Mouse (Mus musculus) C2C12 (cell line): ENCODE results near the gene Fars2. TPM values are rescaled to one million over a fixed set of nuclear protein-coding genes. Genes with fewer than 3 reads are reported as not detected.

Experiments used
- H3K27me3 ChIP-seq: one replicate; pipeline ENCODE4 v1.6.1; 2011; ENCODE audit not compliant: control insufficient read depth, insufficient read depth, insufficient read length
- H3K36me3 ChIP-seq: one replicate; pipeline ENCODE4 v1.6.1; 2011; ENCODE audit not compliant: control insufficient read depth, insufficient read depth
- H3K4me3 ChIP-seq: one replicate; pipeline ENCODE4 v1.5.1; 2011; ENCODE audit warnings: mild to moderate bottlenecking, control low read depth; ENCODE audit not compliant: poor library complexity, insufficient read depth, severe bottlenecking
- H3K79me2 ChIP-seq: one replicate; pipeline ENCODE4 v1.6.1; 2011; ENCODE audit not compliant: control insufficient read depth, insufficient read depth
- H3K79me3 ChIP-seq: one replicate; pipeline ENCODE4 v1.6.1; 2011; ENCODE audit warnings: low read depth, control low read depth
- H3ac ChIP-seq: one replicate; pipeline ENCODE3; 2011; ENCODE audit warnings: low read depth; ENCODE audit not compliant: control insufficient read depth, insufficient read length
- CEBPB ChIP-seq: IDR thresholded peaks from one replicate; pipeline ENCODE4 v1.6.1; 2011; ENCODE audit warnings: low read depth, mild to moderate bottlenecking, control low read depth, moderate library complexity
- CTCF ChIP-seq: IDR thresholded peaks from one replicate; pipeline ENCODE4 v1.5.1; 2011; ENCODE audit not compliant: control insufficient read depth, insufficient read depth, insufficient read length
- FOSL1 ChIP-seq: IDR thresholded peaks from one replicate; pipeline ENCODE4 v1.8.0; 2011; ENCODE audit warnings: mild to moderate bottlenecking, low read length; ENCODE audit not compliant: poor library complexity, insufficient read depth, severe bottlenecking
- MAX ChIP-seq: IDR thresholded peaks from one replicate; pipeline ENCODE4 v1.6.1; 2011; ENCODE audit warnings: mild to moderate bottlenecking, control low read depth
- MYOD1 ChIP-seq: IDR thresholded peaks from one replicate; pipeline ENCODE4 v1.6.1; 2011; ENCODE audit warnings: low read depth; ENCODE audit not compliant: control insufficient read depth, insufficient read length
- MYOG ChIP-seq: IDR thresholded peaks from one replicate; pipeline ENCODE4 v1.6.1; 2011; ENCODE audit not compliant: control insufficient read depth, insufficient read length; ENCODE audit errors: extremely low read depth
- USF1 ChIP-seq: IDR thresholded peaks from one replicate; pipeline ENCODE4 v1.6.1; 2011; ENCODE audit warnings: low read depth, mild to moderate bottlenecking, control low read depth, moderate library complexity
- polyA plus RNA-seq: library from polyadenylated mRNA; unstranded; fragments of >200 nt; fragmentation: generic; extraction: Trizol; gene quantifications from one replicate; pipeline ENCODE4 v1.2.1, GENCODE M21; 2012; ENCODE audit warnings: missing spikeins

Gene Fars2
- polyA plus RNA-seq, 1 experiment: 25.9 TPM

DNA sequence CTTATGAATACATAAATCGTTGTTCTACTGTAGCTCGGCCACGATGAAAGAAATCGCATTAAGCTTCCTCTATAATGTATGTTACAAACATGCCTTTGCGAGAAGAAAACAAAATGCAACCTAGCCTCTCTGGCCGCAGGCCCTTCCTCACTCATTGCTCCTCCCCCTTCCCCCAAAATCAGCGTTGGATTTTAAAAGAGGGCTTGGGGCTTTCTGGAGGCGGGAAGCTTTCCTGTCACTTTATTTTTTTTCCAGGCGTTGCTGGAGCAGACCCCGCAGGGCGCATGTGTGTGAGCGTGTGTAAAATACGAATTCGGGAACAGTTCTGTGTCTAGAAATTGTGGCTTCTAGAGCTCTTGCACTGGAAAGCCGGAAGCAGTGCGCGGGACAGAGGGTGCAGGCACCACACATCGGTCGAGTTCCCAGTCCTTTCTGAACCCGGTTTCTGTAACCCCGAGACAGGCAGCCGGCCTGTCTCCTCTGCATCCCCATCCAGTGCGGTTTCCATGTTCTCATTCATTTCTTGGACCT lies 614.8 kb downstream of the Fars2 start:
- Histone ChIP-seq H3K79me2 (peaks cover 28% of the 10 kb centered on the region), H3K4me3 (peak overlapping the region; percentile 26), H3K36me3 (no peaks in the 10 kb centered on the region), H3ac (peak overlapping the region; percentile 76), H3K27me3 (no peaks in the 10 kb centered on the region), H3K79me3 (peaks cover 1% of the 10 kb centered on the region)
- TF ChIP-seq CEBPB (no peak), MYOG (no peak), FOSL1 (no peak), MYOD1 (no peak), USF1 (no peak), CTCF (no peak), MAX (no peak)

DNA sequence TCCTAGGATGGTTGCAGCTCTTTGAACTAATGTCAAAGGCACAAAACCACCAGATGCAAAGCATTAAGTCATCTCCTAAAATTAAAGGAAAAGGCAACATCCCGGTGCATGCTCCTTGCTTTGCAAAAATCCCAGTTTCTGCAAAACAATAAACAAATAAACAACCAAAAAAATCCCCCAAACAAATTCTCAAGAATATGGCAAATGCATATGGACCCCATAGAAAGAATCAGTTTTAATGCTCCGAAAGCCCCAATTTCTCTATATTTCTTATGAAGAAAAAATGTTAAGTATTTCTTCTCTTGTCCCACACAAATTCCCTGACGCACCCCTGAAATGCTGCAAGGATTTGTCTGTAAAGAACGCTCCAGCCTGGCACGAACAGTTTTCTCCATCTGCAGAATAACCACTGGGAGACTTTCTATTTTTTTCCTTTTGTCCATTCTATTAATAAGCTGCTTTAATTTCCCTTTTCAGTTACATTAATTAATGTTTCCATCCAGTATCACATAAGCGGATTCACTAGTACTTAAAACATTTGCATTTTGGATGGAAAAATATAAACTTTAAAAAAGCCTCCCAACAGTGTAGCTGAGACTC lies 615.8 kb downstream of the Fars2 start:
- peak overlapping the region; percentile 43 for H3K4me3 ChIP-seq

DNA sequence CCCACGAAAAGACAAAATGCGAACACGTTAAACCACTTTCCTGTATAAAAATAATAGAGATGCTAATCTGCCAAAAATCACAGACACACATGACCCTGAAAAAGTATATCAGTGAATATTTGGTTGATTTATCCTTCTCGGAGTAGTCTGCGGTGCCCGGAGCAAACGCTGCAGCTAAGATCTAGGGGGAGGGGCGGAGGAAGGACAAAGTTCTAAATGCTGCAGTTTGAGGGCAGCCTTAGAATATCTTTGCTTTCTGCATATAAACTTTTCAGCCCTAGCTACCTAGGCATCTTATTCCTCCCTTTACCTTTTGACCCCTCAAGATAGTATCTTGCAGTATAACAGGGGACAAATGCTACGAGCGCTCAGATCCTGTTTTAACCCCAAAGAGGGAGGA lies 616.4 kb downstream of the Fars2 start:
- peaks cover 28% of the 10 kb centered on the region for H3K79me2 ChIP-seq
- peak overlapping the region; percentile 43 for H3K4me3 ChIP-seq
- TF ChIP-seq CTCF: no peak
- no peak for TF ChIP-seq USF1
- H3K36me3 ChIP-seq: no peaks in the 10 kb centered on the region
- peaks cover 1% of the 10 kb centered on the region for H3K79me3 ChIP-seq
- H3ac ChIP-seq: peak overlapping the region; percentile 24
- no peaks in the 10 kb centered on the region for H3K27me3 ChIP-seq

More for the DNA sequence above, 615.8 kb downstream of the Fars2 start:
- no peaks in the 10 kb centered on the region for H3K36me3 ChIP-seq
- TF ChIP-seq MYOD1 (no peak), CTCF (no peak), FOSL1 (no peak), MAX (no peak), USF1 (no peak), MYOG (no peak), CEBPB (no peak)
- H3K79me2 ChIP-seq: peaks cover 28% of the 10 kb centered on the region
- H3K27me3 ChIP-seq: no peaks in the 10 kb centered on the region
- no peak overlapping the region for H3ac ChIP-seq
- H3K79me3 ChIP-seq: peaks cover 1% of the 10 kb centered on the region

DNA sequence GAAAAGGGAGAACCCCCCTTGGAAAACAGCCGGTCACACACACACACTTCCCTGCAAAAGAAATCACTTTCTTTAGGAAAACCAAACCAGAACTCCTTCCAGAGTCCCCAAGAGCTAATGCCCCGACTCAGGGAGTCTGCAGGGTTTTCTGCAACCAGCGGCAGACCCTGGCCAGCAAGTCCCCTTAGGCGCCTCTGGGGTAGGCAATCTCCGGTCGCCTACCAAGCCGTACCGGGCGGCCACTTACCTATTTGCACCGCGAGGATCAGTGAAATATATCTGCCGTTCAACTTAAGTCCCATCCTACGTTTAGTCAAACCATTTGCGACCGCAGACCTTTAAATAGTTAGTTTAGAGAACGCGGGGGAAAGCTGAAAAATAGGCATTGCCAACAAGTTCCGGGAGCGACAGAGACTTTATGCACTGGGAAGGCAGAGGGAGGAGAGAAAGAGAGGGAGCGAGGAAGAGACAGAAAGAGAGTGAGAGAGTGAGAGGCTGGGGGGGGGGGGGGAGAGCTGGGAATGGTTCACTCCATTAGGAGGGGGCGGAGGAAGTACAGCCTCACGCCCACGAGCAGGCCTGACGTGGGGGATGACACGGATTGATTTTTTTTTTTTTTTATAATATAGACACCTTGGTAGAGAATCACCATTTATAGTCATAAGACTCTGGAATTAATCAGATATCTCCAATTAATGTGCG lies 616.9 kb downstream of the Fars2 start:
- H3K27me3 ChIP-seq: no peaks in the 10 kb centered on the region
- peaks cover 28% of the 10 kb centered on the region for H3K79me2 ChIP-seq
- peak overlapping the region; percentile 43 for H3K4me3 ChIP-seq
- TF ChIP-seq FOSL1 (no peak), MYOG (no peak), USF1 (no peak)
- H3K36me3 ChIP-seq: no peaks in the 10 kb centered on the region
- peaks cover 1% of the 10 kb centered on the region for H3K79me3 ChIP-seq
- H3ac ChIP-seq: peak overlapping the region; percentile 35

DNA sequence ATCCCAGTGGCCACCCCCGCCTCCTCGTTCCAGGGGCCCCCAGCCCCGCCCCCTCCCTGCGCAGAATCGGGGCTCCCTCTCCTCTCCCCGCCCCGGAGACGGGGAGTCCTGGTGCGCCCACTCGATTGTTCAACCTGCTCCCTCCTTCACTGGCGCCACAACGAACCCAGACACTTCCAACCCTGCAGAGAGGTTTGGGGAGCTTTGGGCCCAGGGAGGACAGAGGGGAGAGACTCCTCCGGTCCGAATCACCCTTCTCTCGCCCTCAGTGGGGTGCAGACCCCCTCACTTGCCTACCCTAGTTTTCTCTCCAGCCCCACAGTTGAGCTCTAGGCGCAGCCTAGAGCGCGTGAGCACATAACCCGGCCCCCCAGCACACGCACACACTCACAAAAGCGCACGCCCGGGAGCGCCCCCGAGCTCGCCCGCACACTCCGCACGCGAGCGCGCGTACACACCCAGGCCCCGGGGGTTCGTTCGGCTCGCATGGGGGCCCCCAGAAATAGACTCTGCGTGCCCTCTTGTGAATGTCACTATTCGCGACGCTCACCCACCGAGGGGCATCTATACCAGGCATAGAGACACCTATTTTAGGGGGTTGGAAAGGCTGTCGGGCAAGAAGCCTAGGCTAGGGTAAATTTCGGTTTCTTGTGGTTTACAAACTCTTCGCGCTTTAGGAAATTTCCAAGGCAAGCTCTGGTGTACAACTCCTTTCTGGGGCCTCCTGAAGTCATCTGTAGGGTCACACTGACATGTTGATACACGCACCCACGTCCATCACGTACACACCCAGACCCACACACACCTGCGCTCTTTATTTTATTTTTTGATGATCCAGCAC lies 617.7 kb downstream of the Fars2 start, which contains the start of gene Nrn1:
Nrn1 (minus strand) TSS at position 401 of the 841 bp plus-strand sequence.
- H3K79me3 ChIP-seq: peaks cover 1% of the 10 kb centered on the region
- peak within 1 kb of the TSS; percentile 35 for H3ac ChIP-seq
- H3K4me3 ChIP-seq: peak within 1 kb of the TSS; percentile 43
- TF ChIP-seq MYOG (no peak), MYOD1 (no peak), FOSL1 (no peak), MAX (no peak), CEBPB (no peak), USF1 (no peak), CTCF (no peak)
- peaks cover 28% of the 10 kb centered on the region for H3K79me2 ChIP-seq
- H3K36me3 ChIP-seq: no peaks in the 10 kb centered on the region
- no peaks in the 10 kb centered on the region for H3K27me3 ChIP-seq
